Mouse (Mus musculus): ENCODE results near the gene Iqgap1.
"Not testable (repeated sequence)": the region's sequence is repeated elsewhere in the genome, so short reads cannot be mapped to it uniquely, and the experiment has no call there.

Gene Iqgap1

GRCm38 (mm10) chr7:80773834-80774614 lies 51.8 kb downstream of the Iqgap1 start:
- DNase-seq (ENCODE audit: low spot score): no peak

DNA sequence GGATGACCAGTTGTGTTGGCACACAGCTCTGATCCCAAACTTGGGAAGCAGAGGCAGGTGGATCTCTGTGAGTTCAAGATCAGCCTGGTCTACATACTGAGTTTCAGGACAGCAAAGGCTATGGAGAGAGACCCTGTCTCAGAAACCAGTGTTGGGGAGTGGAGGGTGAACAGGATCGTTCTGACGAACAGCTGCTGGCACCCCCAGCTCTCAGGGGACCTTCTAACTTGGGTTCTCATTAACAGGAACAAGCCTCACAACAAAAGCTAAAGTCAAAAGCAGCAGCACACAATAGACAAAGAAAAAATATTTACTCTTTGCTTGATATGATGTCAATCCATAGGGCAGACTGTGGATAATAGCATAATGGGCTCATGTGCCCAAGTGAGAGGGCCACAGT lies 55.3 kb downstream of the Iqgap1 start:
- DNase-seq (ENCODE audit: low spot score): no peak

GRCm38 (mm10) chr7:80766861-80767312 lies 58.9 kb downstream of the Iqgap1 start:
- no peak for DNase-seq (ENCODE audit: low spot score)

DNA sequence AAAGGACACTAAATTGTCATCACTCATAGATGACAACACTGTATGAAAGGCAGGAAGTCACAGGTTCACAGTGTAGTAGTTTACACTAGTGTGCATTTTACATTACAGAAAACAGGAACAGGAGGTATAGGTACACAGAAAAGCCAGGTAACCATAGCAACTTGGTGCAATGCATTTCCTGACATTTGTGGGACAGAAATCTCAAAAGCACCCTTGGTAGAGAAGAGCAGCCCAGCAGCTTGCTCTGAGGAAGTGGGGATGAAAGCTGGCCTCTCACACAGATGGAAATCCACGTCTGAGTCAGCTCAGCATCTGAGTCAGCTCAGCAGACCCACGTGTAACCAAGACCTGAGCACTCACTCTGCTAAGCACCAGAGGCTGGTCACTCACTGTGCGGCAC lies 59.7 kb downstream of the Iqgap1 start:
- no peak for DNase-seq (ENCODE audit: low spot score)

DNA sequence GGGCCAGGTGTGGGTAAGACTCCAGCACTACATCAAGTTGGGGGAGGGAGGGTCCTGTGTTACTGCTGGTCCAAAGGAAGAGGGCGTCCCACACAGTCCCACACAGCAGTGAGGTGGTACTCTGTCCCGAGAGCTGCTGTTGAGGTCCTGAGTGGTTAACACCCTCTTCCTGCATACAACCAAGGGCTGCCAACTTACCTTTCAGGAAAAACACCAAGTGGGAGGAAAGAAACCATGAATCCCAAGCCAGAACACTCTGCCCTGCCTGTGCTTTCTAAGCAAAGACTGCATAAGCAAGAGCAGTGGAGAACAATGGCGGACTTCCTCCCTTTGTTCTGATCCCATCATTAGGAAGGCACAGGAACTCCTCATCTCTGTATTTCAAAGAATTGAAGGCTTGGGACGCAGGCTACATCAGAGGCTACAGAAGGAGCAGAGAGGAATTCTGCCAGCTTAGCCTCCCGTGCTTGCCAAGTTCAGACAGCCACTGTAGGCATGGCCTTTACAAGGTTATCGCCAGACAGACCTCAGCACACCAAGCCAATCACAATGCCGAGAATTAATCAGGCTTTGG lies 61.8 kb downstream of the Iqgap1 start:
- DNase-seq (ENCODE audit: low spot score): no peak

DNA sequence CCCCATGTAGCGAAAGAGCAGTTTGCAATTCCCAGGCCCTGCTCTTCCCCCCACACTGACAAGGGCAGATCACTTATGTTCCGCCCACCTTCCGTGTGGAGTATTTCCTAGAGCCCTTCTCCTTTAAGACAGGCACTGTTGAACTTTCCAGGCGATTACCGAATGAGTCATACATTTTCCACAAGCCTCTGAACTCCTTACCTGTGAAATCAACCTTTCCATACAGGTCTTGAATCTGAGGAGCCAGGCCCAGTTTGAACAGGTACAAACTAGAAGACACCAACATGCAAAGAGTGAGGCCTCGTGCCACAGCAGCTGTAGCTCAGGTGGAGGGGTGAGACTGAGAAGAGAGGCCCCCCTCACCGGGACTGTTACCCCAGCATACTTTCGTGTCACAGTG lies 63.5 kb downstream of the Iqgap1 start:
- no peak for DNase-seq (ENCODE audit: low spot score)

DNA sequence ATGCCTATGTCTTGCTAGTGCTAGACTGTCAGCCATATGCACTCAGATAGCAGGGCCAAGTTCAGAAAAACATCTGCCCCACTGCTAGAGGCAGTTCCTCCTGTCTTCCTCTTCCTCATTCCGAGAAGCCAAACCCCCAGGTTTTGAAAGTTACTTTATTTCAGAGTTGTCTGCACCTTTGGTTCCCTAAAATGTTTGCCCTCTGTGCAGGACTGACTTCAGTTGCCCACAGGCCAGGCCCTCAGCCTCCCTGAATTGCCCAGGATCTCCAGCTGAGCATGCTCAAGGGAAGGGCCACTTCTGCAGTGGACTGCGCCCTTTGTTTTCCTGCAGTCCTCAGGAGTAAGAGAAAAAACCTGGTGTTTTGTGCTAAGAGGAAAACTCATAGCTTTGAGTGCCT lies 71.7 kb downstream of the Iqgap1 start:
- no peak for DNase-seq (ENCODE audit: low spot score)

GRCm38 (mm10) chr7:80753613-80754012 lies 72.2 kb downstream of the Iqgap1 start:
- no peak for DNase-seq (ENCODE audit: low spot score)

GRCm38 (mm10) chr7:80749624-80750023 lies 76.2 kb downstream of the Iqgap1 start:
- no peak for DNase-seq (ENCODE audit: low spot score)

GRCm38 (mm10) chr7:80749109-80749508 lies 76.7 kb downstream of the Iqgap1 start:
- not testable (repeated sequence) for DNase-seq (ENCODE audit: low spot score)

DNA sequence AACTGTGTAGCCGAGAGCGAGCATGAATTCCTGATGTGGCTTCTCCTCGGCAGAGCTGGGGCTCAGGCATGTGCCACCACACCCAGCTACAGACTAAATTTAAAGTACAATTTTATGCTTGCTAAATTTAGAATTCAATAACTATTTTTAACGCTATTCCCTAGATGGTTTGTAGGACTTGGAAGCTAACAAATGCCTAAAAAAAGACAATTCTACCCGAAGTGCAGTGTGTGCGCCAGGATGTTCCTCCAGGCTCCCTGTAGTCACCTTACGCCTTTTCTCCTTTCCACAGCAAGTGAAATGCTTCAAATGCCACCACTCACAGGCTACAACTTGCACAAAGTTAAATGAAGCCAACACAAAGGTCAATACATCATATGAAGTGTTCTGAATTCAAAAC lies 78.4 kb downstream of the Iqgap1 start:
- DNase-seq (ENCODE audit: low spot score): no peak

- DNase-seq (ENCODE audit: low spot score): no peak
Measured at GRCm38 (mm10) chr7:80746166-80746761, 79.5 kb downstream of the Iqgap1 start.

DNA sequence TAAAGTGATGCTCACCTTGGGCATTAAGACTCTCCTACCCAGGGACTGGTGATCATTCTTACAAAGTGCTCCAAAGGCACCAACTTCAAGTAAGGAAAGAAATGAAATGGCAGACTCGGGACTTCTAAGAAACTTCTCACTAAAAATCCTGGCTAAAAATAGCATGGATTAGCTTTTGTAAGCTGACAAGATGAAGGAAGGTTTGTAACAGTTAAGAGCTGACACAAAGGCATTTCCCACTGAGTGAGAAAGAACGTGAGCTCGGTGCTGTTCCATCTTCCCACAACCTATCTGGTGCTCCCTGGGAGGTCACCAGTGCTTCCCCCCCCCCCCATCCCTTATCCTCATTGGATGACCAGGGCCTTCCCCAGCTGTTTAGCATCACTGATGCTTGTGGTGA lies 80.0 kb downstream of the Iqgap1 start:
- no peak for DNase-seq (ENCODE audit: low spot score)

DNA sequence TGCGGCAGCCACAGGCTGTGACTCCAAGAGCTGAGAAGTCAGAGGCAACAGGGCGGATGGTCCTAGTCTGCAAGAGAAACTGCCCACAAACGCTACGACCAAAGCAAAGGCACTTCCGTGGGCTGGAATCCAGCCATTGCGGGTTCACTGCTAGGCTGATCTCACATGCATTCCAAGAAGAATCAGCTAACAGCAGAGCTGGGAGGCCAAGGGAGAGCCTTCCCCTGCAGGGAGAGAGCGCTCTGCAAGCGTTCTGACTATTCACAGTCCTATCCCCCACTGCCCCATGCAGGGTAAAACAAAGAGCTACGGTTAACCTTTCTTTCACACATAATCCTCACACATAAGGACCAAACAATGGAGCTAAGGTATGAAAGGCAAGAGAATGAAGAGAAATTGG lies 80.5 kb downstream of the Iqgap1 start:
- no peak for DNase-seq (ENCODE audit: low spot score)

DNA sequence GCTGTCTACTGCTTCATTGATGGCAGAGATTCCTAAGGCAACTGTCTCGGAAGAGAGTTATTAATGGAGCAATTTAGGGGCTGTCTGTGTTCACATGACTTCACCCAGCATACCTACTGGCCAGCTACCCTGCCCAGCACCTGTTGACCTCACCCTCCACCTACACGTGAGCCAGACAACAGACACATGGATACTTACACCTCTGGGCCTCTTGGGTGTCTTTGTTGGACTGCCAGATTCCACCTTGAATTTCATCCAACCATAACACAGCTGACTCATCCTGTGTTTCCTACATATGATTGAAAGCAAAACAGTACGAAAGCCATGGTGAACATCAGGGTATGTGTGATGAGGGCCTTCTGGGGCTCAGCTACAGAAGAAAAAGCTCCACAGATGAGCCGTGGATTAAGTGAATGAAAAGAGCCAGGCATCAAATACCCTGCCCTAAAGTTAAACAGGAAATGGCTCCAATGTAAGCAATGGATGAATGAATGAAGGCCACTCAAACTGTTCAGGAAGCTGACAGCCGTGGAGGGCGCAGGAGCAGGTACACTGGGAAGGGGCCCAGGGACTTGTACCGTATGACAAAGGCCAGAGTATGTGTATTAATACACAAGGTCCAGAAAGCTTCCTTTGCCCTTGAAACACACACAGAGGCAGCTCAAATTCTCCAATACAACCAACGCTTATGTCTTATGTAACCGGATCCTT lies 81.7 kb downstream of the Iqgap1 start:
- no peak for DNase-seq (ENCODE audit: low spot score)

GRCm38 (mm10) chr7:80742671-80743070 lies 83.1 kb downstream of the Iqgap1 start:
- no peak for DNase-seq (ENCODE audit: low spot score)

- DNase-seq (ENCODE audit: low spot score): no peak
Measured at GRCm38 (mm10) chr7:80740954-80741353, 84.8 kb downstream of the Iqgap1 start.

DNA sequence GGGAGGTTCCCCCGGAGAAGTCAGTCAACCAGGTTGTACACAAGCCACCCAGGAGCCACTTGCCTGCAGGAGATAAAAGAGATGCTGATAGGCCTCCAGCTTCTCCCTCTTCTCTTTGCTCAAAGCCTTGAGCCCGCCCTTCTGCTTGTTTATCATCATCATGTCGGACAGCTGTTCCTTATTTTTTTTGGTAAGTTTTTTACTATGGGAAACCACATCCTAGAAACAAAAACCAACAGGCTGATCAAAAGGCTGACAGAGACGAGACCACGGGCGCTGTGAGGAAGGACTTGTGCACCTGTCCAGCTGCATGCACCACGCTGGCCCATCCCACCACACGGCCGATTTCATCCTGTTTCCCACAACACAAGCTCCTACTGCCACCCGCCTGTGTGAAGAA lies 89.6 kb downstream of the Iqgap1 start:
- DNase-seq (ENCODE audit: low spot score): no peak

DNA sequence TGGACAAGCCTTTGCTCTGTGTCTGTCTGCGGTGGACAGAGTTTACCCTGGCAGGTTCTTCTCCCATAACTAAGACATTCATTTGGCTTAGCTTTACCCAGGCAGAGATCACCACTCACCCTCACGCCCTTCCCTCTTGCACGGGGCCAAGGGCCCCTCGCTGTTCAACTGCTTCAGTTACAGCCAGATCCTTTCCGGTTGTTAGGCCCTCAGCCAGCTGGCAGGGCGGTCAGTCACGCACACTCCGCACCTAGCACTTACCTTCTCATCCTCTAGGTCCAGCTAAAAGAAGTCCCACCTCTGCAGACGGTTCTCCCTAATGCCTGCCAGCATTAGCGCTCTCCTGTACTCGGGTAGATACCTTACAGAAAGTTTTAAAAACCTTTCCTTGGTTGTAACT lies 92.8 kb downstream of the Iqgap1 start:
- no peak for DNase-seq (ENCODE audit: low spot score)

DNA sequence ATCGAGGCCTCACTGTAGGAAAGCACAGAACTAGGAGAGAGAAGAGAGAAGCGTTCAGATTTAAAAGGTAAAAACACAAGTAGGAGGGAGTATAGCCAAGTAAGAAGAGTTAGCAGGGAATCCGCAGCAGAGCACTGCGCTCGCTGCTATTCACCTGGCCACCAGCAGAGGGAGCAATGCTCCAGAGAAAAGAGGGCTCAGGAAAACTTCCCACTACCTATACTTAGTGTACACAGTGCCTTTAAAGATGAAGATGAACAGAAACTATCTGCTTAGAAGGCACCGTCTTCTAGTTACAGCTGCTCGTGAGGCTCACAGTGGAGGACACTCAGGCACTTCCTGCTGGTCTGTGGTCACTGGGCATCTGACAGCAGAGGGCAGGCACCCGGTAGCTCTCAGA lies 96.1 kb downstream of the Iqgap1 start:
- DNase-seq (ENCODE audit: low spot score): peak; percentile 66

- DNase-seq (ENCODE audit: low spot score): no peak
Measured at GRCm38 (mm10) chr7:80721041-80721440, 104.7 kb downstream of the Iqgap1 start.

DNA sequence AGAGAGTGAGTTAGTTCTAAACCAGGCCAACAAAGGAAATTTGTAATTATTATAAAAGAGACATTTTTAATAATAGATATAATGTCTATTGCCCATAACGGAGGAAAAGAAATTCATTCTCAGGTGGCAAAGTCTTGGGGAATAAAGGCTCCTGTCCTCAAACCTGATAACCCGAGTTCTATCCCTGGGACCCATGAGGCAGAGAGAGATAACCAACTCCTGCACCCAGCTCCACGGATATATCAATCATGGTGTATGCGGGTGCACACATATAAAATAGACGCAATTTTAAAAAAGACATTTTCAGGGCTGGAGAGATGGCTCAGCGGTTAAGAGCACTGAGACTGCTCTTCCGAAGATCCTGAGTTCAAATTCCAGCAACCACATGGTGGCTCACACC lies 106.2 kb downstream of the Iqgap1 start:
- no peak for DNase-seq (ENCODE audit: low spot score)

DNA sequence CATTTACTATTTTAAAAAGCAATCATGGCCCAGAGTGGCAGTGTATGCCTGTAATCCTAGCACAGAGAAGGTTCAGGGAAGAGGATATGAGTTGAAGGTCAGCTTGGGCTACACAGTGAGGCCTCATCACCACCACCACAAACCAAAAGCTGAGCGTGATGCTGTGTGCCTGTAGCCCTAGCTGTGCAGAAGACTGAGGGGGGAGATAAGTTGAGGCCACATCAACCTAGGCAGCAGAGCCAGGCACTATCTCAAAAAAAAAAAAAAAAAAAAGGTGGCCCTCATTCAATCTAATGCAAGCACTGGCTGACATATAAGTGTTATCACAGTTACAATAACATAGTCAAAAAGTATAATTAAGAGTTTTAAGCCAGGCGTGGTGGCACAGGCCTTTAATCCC lies 106.7 kb downstream of the Iqgap1 start:
- no peak for DNase-seq (ENCODE audit: low spot score)

All from c-Kit-positive CD71-positive TER-119-positive erythroid progenitor cells, embryonic 14.5 days (primary cell).